Mouse (Mus musculus) CH12F3 (cell line): ENCODE data around the gene Cfap46.

Source experiments
- in situ Hi-C: fragments of 300-500 bp; cut with MboI; formaldehyde crosslinking; loops from 2 replicates; pipeline ENCODE4 v1.14.3; 2020; ENCODE audit warnings: low sequenced_read_pairs

The Cfap46 gene

DNA sequence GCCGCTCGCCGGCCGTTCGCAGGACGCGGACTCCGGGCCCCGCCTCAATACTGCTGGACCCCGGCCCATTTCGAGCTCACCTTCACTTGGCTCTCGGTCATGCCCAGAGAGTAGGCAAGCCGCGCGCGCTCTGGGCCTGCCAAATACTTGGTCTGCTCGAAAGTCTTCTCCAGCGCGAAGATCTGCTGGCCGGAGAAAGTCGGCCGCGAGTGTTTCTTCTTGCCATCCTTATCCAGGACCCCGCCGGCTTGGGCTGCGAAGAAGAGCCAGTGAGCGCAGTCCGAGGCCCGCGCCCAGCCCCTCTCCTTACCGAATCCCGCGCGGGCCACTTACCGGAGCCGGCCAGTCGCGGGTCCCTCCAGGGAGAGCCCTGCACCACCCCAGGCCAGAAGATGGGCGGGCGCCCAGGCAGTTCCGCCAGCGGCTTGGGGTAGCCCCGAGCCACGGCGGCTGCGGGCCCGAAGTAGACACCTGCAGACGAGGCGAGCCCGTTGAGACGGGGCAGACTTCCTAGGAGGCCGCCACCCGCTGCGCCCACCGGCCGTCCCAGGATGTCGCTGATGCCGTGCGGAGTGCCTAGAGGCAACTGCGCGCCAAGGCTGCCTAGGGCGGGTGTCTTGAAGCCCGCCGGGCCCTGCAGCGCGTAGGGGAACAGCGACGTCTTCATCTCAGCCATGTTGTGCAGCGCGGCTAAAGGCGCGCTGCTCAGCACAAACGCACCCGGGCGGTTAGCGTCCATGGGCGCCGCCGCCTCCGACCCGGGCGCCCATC lies 101.6 kb downstream of the Cfap46 start:
- in situ Hi-C loops: no loop called here

DNA sequence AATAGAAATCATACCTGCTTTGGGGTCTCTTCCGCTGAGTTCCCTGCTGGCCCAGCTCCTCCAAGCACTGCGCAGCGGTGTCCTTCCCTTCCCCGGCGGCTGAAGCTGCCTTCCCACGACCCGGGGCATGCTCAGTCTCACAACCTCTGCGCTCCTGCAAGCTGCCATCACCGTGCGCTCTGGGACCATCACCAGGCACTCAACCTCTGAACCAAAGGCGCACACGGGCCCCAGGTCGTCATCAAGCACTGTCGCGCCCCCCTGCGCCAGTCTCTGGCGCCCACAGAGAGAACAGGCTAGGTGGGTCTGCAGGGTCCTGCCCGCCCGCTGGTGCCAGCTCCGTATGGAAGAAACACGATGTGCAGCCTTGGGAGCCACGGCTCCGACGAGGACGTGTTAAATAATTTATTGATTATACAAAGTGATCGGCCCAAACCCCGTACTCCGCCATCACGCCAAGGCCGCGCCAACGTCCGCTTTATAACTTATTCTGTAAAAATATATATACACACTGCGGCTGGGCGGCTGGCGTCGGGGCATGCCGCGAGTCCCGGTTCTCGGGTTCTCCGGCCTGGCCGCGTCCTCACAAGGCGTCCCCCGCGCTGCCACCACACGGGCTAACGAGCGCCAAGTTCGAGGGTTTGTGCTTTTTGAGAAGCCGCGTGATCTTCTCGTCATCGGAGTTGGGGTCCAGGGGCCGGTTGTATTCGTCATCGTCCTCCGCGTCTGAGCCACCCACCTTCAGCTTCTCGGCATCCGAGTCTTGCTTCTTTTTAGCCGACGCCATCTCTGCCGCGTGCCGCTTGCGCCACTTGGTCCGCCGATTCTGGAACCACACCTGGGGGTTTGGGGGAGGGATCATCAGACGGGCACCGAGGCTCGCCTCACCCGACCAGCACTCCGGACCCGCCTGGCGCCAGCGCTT lies 102.5 kb downstream of the Cfap46 start:
- in situ Hi-C loops: no loop called here

DNA sequence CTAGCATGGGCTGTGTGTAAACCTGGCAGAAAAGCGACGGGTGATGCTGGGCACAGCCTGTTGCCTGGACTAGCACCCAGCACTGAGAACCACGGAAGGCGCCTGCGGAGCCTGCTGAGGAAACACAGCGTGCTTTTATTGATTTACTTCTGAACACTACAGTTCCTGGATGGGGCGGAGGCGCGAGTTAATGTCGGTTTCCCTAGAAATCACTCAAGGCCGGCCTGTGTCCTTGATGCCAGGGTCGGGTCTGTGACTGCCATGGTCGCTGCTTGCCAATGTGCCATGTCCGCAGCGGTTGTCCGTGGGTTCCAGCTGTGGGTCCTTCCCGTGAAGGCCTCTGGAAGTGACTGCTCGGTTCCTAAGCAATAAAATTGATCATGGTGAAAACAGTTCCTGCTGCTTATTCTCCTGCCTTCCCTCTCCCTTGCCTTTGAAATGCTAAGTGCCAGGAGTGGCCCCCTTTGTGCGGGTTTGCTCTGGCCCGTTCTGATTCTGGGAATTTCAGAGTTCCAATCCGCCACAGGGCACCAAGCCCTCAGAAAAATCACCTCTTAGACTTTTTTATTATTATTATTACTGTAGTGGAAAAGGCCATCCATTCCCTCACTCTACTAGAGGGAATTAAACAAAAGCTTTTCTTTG lies 104.2 kb downstream of the Cfap46 start:
- in situ Hi-C loops: no loop called here

DNA sequence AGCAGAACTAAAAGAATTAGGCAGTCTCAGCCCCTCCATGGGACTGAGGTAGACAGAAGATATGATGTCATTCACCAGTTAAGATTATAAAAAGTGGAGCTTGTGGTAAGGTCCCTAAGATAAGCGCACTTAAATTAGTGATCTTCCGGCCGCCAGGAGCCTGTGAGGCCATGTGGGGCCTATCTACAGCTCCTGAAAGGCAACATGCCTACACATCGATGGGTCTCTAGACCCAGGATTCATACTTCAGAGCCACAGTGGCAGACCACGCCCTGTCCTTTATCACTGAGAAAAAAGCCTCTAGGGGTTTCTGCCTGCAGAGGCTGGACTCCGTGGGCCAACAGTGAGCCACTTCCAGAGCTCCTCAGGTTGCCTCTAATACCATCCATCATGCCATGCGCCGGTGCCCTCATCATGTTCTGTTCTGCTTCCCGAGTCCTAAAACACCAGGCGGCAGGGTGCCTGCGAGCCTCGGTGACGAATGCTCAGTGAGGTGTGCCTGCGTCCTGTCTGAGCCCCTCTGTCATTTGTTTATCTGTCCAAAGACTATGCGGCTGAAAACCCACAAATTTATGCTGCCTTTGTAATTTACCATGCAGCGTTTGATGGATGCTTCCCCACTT lies 107.4 kb downstream of the Cfap46 start:
- in situ Hi-C loops: no loop called here

DNA sequence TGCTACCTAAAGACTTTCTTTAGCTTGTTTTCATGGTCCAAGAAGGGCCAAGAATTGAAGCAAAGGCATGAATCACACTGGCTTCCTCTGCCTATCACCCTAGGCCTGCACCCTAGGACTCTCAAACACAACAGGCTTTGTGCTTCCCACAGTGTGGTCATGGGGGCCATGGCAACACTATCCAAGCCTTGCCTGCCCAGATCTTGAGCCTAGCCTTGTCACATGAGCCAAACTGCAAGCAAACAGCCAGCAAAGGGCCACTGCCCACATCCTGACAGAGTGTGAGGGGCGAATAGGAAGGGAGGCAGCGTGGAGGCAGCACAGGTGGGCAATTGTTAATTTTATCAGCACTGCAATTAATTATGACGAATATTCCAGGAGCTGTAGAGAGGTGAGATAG lies 111.0 kb downstream of the Cfap46 start:
- in situ Hi-C loops: no loop called here

DNA sequence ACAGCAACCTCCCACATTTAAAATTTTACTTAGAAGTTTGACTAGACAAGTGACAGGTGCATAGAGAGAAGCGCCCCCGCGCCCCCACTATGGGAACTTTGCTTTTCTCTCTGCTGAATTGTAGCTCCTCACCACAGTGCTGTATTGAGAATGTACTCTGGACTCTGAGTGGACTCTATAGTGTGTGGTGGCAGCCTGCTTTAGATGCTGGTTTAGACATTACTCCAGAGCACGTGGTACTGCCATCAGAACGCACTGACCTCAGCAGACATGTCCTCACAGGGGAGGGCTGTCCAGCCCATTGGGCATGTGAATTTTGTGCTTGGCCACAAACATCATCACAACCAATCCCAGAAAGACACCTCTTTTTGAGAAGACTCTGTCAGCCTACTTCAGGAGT lies 112.8 kb downstream of the Cfap46 start:
- in situ Hi-C loops: no loop called here

DNA sequence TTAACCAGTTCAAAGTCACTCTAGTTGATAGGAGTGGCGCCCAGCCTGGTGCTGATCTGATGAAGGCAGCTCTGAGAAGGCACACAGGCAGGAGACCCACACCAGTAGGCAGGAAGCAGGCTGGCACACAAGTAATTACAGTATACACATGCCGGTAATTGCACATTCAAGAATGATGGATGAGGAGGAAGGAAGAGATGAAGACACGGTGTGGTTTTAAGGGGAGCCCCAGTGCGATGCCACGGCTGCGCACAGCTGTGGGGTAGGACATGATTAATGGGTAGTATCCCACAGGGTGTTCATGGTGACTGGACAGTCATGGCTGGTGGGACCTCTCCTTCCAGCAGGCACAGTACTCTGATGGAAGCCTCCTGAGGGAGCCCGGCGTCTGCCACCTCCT lies 117.1 kb downstream of the Cfap46 start:
- in situ Hi-C loops: no loop called here

DNA sequence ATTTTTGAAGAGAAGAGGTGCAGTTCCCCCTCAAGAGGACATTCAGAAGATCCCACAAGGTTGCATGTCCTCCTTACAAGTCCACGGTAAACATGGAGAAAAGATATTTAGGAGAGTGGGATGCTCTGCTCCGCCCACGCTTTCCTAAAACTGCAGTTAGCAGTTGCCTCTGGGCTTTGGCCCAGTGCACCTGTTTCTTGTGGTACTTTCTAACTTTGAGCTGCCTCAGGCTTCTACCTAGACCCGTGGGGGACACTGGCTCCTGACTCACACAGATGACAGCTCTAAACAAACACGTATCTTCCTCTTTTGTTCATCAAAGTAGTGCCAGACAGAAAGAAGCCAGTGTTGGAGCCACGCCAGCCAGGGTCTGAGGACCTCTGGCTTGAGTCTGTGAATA lies 117.6 kb downstream of the Cfap46 start:
- in situ Hi-C loops: no loop called here

DNA sequence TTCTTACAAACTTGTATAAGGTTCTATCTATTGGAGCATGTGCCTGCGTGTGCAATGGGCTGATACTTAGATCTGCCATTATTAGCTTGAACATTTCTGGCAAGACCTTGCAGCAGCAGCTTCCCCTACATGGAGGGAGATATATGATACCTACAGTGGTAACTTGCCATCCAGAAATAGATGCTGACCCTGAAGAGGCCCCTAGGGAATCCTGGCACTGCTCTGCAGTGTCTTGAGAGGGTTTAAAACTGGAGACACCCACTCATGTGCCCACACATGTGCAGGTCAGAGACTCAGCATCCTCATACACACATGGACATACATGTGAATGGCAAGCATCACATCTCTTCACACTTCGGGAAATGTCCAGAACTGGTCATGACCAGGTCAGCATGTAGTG lies 119.5 kb downstream of the Cfap46 start:
- in situ Hi-C loops: no loop called here

DNA sequence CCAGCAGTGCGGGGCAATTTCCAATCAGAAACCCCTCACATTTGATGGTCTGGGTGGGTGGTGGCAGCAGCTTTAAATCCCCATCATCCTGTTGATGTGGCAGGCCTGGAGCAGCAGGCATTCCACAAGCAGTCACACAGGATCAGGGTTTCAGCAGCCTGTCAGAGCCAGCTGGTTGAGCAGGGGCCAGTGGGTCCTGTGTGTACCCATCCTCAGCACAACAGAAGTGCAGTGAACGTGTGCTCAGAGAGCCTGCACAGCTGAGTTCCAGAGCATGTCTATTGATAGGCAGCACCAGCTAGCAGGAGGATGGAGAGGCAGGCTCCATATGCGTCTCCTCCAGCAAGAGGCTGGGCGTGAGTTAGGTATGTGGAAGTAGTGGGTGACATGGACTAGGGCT lies 120.2 kb downstream of the Cfap46 start:
- in situ Hi-C loops: no loop called here

DNA sequence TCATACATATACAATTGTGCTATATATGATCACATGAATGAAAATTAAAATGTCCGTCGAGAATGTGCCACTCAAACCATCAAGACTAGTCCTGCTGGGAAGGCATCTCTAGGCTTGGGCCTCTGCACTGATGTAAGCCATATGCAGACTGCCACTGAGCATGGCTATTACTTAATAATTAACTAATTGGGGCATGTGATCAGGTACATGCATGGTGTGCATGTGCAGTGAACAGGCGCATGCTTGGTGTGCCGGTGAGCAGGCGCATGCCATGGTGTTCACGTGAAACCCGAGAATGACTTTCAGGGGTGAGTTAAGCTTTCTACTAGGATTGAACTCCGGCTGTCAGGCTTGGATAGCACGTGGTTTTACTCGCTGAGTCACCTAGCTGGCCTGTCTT lies 124.0 kb downstream of the Cfap46 start:
- in situ Hi-C loops: no loop called here

DNA sequence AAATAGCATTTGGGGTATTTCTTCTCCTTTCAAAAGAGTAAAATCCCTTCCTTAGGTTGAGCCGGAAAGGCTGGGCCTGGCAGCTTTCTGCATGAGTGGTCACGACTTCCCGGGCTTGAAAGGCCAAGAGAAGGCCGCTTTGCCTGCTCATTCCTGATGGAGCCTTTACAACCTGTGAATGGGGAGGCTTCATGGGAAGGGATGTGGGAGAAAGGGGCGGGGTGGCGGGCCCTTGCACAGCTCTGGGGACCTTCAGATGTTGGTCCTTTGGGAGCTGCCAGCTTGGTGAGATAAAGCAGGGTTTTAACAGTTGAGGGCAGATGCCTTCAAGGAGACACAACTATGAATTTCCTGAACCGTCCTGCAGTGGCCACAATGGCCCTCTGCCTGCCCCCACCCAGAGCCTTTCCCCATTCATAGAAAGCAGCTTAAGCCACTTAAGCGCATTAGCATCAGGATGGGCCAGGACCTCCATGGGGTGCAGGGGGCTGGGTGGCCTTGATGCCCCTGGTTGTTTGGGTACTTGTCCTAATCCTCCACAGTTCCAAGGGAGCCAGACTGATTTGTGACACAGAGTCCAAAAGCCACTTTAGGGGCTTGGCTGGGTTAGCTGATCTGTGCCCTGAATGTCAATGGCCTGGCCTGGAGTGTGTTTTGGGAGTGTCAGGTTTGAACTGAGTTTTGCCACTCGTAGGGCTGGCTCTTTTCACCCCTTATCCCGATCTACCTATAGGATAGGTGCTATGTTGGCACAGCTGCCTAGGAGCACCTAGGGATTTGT lies 126.7 kb downstream of the Cfap46 start:
- in situ Hi-C loops: no loop called here

DNA sequence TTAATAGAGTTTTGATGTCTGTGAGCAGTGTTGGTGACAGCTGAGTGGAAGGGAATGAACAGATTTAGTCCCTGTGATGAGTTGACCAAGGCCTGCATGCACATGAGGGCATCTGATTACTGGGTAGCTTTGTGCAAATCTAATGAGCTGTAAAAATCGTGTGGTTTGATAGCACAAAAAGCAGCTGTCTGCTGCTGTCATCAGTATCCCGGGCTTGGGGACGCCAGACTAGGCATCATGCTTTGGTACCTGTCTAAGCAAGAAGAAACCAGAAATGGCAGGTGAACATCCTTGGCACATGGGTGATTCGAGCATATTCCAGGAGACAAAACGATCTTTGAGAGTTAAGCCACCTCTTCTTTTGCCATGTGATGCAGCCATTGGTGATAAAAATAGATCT lies 127.3 kb downstream of the Cfap46 start:
- in situ Hi-C loops: no loop called here

DNA sequence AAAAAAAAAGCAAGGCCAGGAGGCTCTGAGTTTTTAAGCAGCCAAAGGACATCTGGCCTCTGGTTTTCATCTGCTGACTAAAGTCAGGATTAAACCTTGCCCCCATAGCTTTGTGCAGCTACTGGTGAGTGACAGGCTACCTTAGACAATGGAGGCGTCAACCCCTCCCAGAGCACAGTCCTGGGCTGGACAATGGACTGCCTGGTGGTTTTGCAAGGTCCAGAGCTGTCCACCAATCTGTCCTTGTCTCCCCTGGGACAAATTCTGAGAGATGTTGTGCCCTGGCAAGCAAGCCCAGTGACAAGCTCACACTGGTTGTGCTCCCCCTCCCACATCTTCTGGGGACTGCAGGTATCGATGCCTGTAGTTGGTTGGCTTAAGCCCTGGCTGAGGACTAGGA lies 132.1 kb downstream of the Cfap46 start:
- in situ Hi-C loops: no loop called here
